Mouse (Mus musculus): ENCODE measurements at regions not wholly inside any gene's neighbourhood (a gene's known extent, or its start where the extent isn't known, plus 50 kb on each side); places are given as distances from the start of the nearest gene placed in this dataset.
A peak's percentile ranks its signal among the peaks of the same experiment; 100 is the strongest.

DNA sequence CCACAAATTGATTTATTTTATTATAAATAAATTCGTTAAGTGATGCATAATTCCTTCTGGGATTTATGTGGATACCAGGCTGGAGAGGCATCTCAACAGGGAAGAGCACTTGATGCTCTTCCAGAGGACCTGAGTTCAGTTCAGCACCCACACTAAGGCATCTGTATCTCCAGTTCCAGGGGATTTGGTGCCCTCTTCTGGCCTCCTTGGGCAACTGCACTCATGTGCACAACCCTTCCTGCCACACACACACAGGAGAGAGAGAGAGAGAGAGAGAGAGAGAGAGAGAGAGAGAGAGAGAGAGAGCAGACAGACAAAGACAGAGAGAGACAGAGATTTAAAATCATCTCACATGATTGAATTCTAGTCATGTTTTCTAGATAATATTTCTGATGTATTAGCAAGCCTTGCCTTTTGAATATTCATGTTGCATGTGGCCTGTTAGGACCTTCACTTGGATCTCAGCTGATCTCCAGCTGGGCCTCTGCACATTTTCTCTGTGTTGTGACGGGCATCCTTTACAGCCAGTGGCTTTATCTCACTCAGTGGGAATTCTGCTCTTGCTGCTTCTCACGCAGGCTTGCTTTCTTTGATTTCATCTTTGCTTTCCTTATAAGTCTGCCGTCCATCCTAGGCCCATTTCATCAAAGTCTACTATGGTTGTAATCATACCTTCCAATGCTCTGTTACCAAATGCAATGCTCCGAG lies 212.3 kb downstream of the Zfp326 start:
- Histone ChIP-seq H3K27ac (ENCODE audit: insufficient read depth, low read length) (no peak overlapping the region), H3K4me3 (ENCODE audit: insufficient read depth, low read length) (no peak overlapping the region), H3K4me1 (ENCODE audit: control insufficient read depth, insufficient read depth, low read length) (no peaks in the 10 kb centered on the region)
- TF ChIP-seq POLR2A (IDR thresholded peaks at IDR 0.05; ENCODE audit: low read depth, low read length), result no peak
- TF ChIP-seq CTCF (IDR thresholded peaks at IDR 0.05; ENCODE audit: borderline replicate concordance, insufficient read depth, low read length), result 0 out of 2 replicates have a peak, but pooled peaks have one; percentile 11

- Histone ChIP-seq H3K27ac (ENCODE audit: insufficient read depth, low read length) (no peak overlapping the region), H3K4me1 (ENCODE audit: control insufficient read depth, insufficient read depth, low read length) (no peaks in the 10 kb centered on the region), H3K4me3 (ENCODE audit: insufficient read depth, low read length) (no peak overlapping the region)
- TF ChIP-seq CTCF (IDR thresholded peaks at IDR 0.05; ENCODE audit: borderline replicate concordance, insufficient read depth, low read length) (no peak), POLR2A (IDR thresholded peaks at IDR 0.05; ENCODE audit: low read depth, low read length) (no peak)
Measured at GRCm38 (mm10) chr5:106083786-106084185, 207.4 kb downstream of the Zfp326 start.

DNA sequence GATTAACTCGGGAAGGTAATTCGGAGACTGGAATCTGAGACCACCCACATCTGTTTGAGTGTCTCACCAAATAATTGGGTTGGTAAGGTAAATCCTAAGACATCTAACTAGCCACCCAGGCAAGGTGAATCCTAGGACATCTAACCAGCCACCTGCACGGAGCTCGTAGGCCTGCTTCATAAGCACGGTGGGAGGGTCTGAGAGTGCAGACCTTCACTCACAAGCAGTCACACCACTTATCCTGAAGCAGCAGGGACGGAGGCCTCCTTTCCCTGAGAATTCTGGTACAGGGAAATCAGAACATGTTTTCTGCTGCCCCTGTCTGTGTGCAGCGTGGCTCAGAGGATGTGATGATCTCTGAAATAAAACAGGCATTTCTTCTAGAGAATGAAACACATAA lies 206.5 kb downstream of the Zfp326 start:
- no peak overlapping the region for H3K27ac ChIP-seq (ENCODE audit: insufficient read depth, low read length)
- H3K4me3 ChIP-seq (ENCODE audit: insufficient read depth, low read length), result no peak overlapping the region
- TF ChIP-seq CTCF (IDR thresholded peaks at IDR 0.05; ENCODE audit: borderline replicate concordance, insufficient read depth, low read length), result no peak
- no peak for TF ChIP-seq POLR2A (IDR thresholded peaks at IDR 0.05; ENCODE audit: low read depth, low read length)
- H3K4me1 ChIP-seq (ENCODE audit: control insufficient read depth, insufficient read depth, low read length), result no peaks in the 10 kb centered on the region

GRCm38 (mm10) chr5:106067124-106067551 lies 190.8 kb downstream of the Zfp326 start:
- TF ChIP-seq CTCF (IDR thresholded peaks at IDR 0.05; ENCODE audit: borderline replicate concordance, insufficient read depth, low read length) (no peak), POLR2A (IDR thresholded peaks at IDR 0.05; ENCODE audit: low read depth, low read length) (no peak)
- no peak overlapping the region for H3K4me3 ChIP-seq (ENCODE audit: insufficient read depth, low read length)
- no peak overlapping the region for H3K27ac ChIP-seq (ENCODE audit: insufficient read depth, low read length)
- no peaks in the 10 kb centered on the region for H3K4me1 ChIP-seq (ENCODE audit: control insufficient read depth, insufficient read depth, low read length)

GRCm38 (mm10) chr5:106066706-106067105 lies 190.3 kb downstream of the Zfp326 start:
- Histone ChIP-seq H3K4me3 (ENCODE audit: insufficient read depth, low read length) (no peak overlapping the region), H3K4me1 (ENCODE audit: control insufficient read depth, insufficient read depth, low read length) (no peaks in the 10 kb centered on the region; the same call in 1 of the 2 replicates), H3K27ac (ENCODE audit: insufficient read depth, low read length) (no peak overlapping the region)
- TF ChIP-seq CTCF (IDR thresholded peaks at IDR 0.05; ENCODE audit: borderline replicate concordance, insufficient read depth, low read length) (no peak), POLR2A (IDR thresholded peaks at IDR 0.05; ENCODE audit: low read depth, low read length) (no peak)

DNA sequence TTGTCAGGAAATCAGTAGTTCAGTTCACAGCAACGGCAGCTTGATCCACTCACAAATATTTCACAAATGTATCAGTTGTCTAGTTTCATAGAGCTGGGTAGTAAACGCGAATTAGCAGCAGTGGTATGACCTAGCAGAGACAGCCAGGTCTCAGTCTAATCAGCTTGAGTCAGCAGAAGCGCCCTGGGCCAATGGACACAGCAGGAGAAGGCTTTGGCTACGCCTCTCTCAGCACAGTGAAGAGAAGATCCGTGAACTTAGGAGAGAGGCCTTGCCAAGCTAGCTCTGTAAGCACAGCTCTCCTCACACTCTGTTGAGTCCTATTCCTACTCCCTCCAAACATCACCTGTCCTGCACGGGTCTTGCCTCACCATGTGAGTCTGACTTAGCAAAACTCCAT lies 188.0 kb downstream of the Zfp326 start:
- Histone ChIP-seq H3K27ac (ENCODE audit: insufficient read depth, low read length) (no peak overlapping the region), H3K4me1 (ENCODE audit: control insufficient read depth, insufficient read depth, low read length) (no peaks in the 10 kb centered on the region; the same call in 1 of the 2 replicates), H3K4me3 (ENCODE audit: insufficient read depth, low read length) (no peak overlapping the region)
- TF ChIP-seq CTCF (IDR thresholded peaks at IDR 0.05; ENCODE audit: borderline replicate concordance, insufficient read depth, low read length) (no peak), POLR2A (IDR thresholded peaks at IDR 0.05; ENCODE audit: low read depth, low read length) (no peak)

- Histone ChIP-seq H3K4me1 (ENCODE audit: control insufficient read depth, insufficient read depth, low read length) (no peaks in the 10 kb centered on the region; the same call in 1 of the 2 replicates), H3K27ac (ENCODE audit: insufficient read depth, low read length) (no peak overlapping the region), H3K4me3 (ENCODE audit: insufficient read depth, low read length) (no peak overlapping the region)
- no peak for TF ChIP-seq POLR2A (IDR thresholded peaks at IDR 0.05; ENCODE audit: low read depth, low read length)
- no peak for TF ChIP-seq CTCF (IDR thresholded peaks at IDR 0.05; ENCODE audit: borderline replicate concordance, insufficient read depth, low read length)
Measured at GRCm38 (mm10) chr5:106062926-106063325, 186.6 kb downstream of the Zfp326 start.

DNA sequence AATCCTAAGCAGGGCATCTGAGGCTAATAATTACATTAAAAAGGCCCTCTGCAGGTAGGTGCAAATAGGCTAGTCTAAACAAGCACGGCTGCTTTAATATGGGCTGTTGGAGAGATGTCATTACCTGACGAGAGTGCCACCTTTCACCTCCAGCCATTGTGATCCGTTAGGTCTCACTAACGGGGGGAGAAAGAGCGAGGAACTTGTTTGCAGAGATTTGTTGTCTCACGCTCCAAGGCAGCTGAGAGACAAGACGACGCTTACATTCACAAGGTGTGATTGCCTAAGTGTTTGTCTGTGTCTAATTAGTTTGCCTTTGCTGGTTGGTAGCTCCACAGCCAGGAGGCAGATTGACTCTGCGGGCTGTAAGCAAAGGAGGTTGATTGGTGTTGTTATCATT lies 180.3 kb downstream of the Zfp326 start:
- Histone ChIP-seq H3K4me1 (ENCODE audit: control insufficient read depth, insufficient read depth, low read length) (no peaks in the 10 kb centered on the region), H3K4me3 (ENCODE audit: insufficient read depth, low read length) (no peak overlapping the region), H3K27ac (ENCODE audit: insufficient read depth, low read length) (no peak overlapping the region)
- no peak for TF ChIP-seq CTCF (IDR thresholded peaks at IDR 0.05; ENCODE audit: borderline replicate concordance, insufficient read depth, low read length)
- no peak for TF ChIP-seq POLR2A (IDR thresholded peaks at IDR 0.05; ENCODE audit: low read depth, low read length)

DNA sequence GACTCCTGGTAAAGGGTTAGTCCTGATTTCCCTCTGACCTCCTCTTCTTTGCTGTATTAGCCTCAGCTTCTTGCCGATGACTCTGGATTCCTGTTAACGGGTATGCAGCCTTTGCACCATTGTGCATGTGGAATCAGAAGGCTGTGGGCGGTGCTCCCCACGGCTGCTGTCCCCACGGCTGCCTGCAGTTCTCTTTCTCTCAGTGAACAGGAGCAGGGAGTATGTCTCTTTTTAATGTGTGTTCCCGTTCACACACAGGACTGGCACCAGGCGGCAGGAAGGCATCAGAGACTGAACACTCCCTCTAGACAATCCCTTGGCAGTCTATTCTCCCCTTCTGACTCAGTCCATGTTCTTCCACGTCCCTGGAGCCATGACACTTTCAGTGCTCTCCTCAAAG lies 178.9 kb downstream of the Zfp326 start:
- TF ChIP-seq POLR2A (IDR thresholded peaks at IDR 0.05; ENCODE audit: low read depth, low read length), result no peak
- no peaks in the 10 kb centered on the region for H3K4me1 ChIP-seq (ENCODE audit: control insufficient read depth, insufficient read depth, low read length)
- H3K4me3 ChIP-seq (ENCODE audit: insufficient read depth, low read length), result no peak overlapping the region
- H3K27ac ChIP-seq (ENCODE audit: insufficient read depth, low read length), result no peak overlapping the region

DNA sequence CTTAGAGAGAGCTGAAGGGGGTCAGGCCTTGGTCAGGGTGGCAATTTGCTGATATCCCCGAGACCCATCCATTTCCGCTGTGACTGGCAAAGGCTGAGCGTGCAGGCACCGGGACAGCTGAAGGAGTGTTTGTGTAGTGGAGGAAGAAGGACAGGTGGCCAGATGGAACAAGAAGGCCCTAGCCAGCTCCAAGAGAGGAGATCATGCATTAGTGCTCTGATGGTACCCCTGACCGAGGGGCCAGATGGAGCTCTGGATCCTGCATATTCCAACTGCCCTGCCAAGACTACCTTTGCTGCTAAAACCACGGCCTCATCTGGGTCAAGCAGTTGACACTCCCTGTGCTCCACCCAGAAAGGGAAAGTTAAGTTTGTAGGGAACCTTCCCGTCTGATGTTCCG lies 174.7 kb downstream of the Zfp326 start:
- H3K27ac ChIP-seq (ENCODE audit: insufficient read depth, low read length), result no peak overlapping the region

More for the DNA sequence above, 174.7 kb downstream of the Zfp326 start:
- Histone ChIP-seq H3K4me3 (ENCODE audit: insufficient read depth, low read length) (no peak overlapping the region), H3K4me1 (ENCODE audit: control insufficient read depth, insufficient read depth, low read length) (no peaks in the 10 kb centered on the region)
- TF ChIP-seq CTCF (IDR thresholded peaks at IDR 0.05; ENCODE audit: borderline replicate concordance, insufficient read depth, low read length), result no peak
- TF ChIP-seq POLR2A (IDR thresholded peaks at IDR 0.05; ENCODE audit: low read depth, low read length), result no peak

All from embryonic fibroblast, embryonic 13.5 days (primary cell).